Mouse (Mus musculus) hindbrain, embryonic 16.5 days (tissue): ENCODE measurements around the gene Tnp2. TPM values are rescaled to one million over a fixed set of nuclear protein-coding genes. Genes with fewer than 3 reads are reported as not detected.

Experiments
- ATAC-seq: fragments of 200-750 bp; cut with Nextera tagmentation; 2 replicates; pipeline ENCODE4 v1.8.0; 2017; ENCODE audit warnings: moderate TSS enrichment, moderate library complexity
- H3K27ac ChIP-seq: fragments of 300-500 bp; sonication (generic); 2 replicates; pipeline ENCODE4 v1.5.1; 2014; ENCODE audit warnings: low read depth, mild to moderate bottlenecking, control low read depth, low read length, moderate library complexity
- H3K27me3 ChIP-seq: fragments of 300-500 bp; sonication (generic); replicated peaks from 2 replicates; pipeline ENCODE4 v1.6.1; 2014; ENCODE audit warnings: low read length; ENCODE audit not compliant: control insufficient read depth, insufficient read depth
- H3K36me3 ChIP-seq: fragments of 300-500 bp; sonication (generic); 2 replicates; pipeline ENCODE4 v1.6.1; 2014; ENCODE audit warnings: mild to moderate bottlenecking, low read length, moderate library complexity, mixed read lengths; ENCODE audit not compliant: control insufficient read depth, insufficient read depth
- H3K4me1 ChIP-seq: fragments of 300-500 bp; sonication (generic); 2 replicates; pipeline ENCODE4 v1.6.1; 2014; ENCODE audit warnings: low read depth, low read length; ENCODE audit not compliant: control insufficient read depth, insufficient read depth
- H3K4me2 ChIP-seq: fragments of 300-500 bp; sonication (generic); 2 replicates; pipeline ENCODE4 v1.6.1; 2014; ENCODE audit warnings: mild to moderate bottlenecking, low read length, control low read depth, moderate library complexity
- H3K4me3 ChIP-seq: fragments of 300-500 bp; sonication (generic); 2 replicates; pipeline ENCODE4 v1.5.1; 2014; ENCODE audit warnings: mild to moderate bottlenecking, low read length, control low read depth, moderate library complexity
- H3K9ac ChIP-seq: fragments of 300-500 bp; sonication (generic); 2 replicates; pipeline ENCODE4 v1.6.1; 2014; ENCODE audit warnings: low read depth, mild to moderate bottlenecking, control low read depth, low read length, moderate library complexity
- H3K9me3 ChIP-seq: fragments of 300-500 bp; sonication (generic); 2 replicates; pipeline ENCODE4 v1.6.1; 2014; ENCODE audit warnings: mild to moderate bottlenecking, low read length, moderate library complexity; ENCODE audit not compliant: control insufficient read depth
- WGBS: fragments of 180-500 bp; shearing (Covaris S2); extraction: QIAGEN DNeasy Blood & Tissue Kit; methylation state at CpG from one replicate; pipeline ENCODE4 v1.1.7; 2014; 5-methylcytosine and 5-hydroxymethylcytosine counted together
- polyA plus RNA-seq: library from polyadenylated mRNA; unstranded; fragments of >200 nt; fragmentation: Nextera tagmentation; extraction: Ambion mirVana; gene quantifications from 2 replicates; pipeline ENCODE4 v1.2.1, GENCODE M21; 2015

Gene Tnp2
- polyA plus RNA-seq, 1 experiment from 2014 or later = 0.30 TPM

DNA sequence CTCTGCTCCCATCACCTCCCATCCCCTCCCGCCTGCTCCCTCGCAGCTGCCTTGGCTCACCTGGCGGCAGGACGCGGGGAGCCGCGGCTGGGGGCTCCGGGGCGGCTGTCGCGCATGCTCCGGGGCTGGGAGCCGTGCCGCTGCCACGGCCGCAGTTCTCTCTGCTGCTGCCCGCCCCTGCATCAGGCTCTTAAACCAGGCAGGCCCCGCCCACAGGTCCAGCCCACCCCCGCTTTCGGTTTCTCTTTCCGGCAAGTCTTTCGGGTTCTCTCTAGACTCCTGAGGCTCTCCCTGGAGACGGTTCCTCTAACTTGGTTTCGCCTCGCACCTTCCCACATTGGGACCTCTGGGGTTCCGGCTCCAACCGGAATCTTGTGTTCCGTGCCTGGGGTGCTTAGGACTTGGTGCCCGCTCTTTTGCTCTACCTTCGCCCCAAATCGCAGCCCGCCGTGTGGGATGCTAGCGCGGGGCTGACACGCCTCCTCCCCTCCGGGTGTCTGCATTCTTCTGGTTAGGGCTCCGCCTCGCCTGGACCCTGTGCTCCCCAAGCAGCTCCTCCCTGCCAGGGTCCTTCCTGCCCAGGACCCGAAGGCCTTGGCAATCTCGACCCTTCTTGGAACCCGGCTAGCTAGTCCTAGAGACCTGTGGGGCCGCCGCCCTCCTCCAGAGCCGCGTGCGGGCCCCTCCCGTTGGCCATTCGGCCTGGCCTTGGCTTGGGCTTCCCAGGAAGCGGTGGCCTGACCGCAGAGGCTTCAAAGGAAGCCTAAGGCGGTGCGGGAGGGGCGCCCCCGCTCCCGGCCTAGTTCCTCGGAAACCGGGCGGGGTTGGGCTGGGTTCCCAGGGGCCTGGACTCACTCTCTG is 2.9 kb downstream of the Tnp2 start, which contains the start of gene Socs1:
Gene Socs1 (minus strand): TSS at position 166 of the 861 bp plus-strand sequence.
- WGBS = under 1% methylated on average over 55 of the region's 59 CpGs
- Histone ChIP-seq H3K9ac (peak within 1 kb of the TSS; percentile 86), H3K4me2 (peak within 1 kb of the TSS; percentile 99), H3K4me1 (peaks cover 12% of the 10 kb centered on the region), H3K27ac (peak within 1 kb of the TSS; percentile 96), H3K36me3 (no peaks in the 10 kb centered on the region), H3K27me3 (no peaks in the 10 kb centered on the region), H3K4me3 (peak within 1 kb of the TSS; percentile 79), H3K9me3 (no peaks in the 10 kb centered on the region)
- peak; percentile 92 for ATAC-seq

GRCm38 (mm10) chr16:10784793-10785370 is 3.6 kb downstream of the Tnp2 start:
- WGBS = 0% methylated on average over 34 of the region's 55 CpGs
- ATAC-seq = peak; percentile 91
- peak overlapping the region; percentile 79 for H3K4me3 ChIP-seq
- peaks cover 12% of the 10 kb centered on the region for H3K4me1 ChIP-seq
- H3K4me2 ChIP-seq = peak overlapping the region; percentile 99
- H3K9ac ChIP-seq = peak overlapping the region; percentile 86
- no peaks in the 10 kb centered on the region for H3K36me3 ChIP-seq
- no peaks in the 10 kb centered on the region for H3K9me3 ChIP-seq
- peak overlapping the region; percentile 96 for H3K27ac ChIP-seq
- H3K27me3 ChIP-seq = no peaks in the 10 kb centered on the region

- H3K4me2 ChIP-seq = peak overlapping the region; percentile 99
- ATAC-seq = no peak
- WGBS = 2% methylated on average over 81 of the region's 81 CpGs
Observed at GRCm38 (mm10) chr16:10783883-10784792, 4.3 kb downstream of the Tnp2 start.

GRCm38 (mm10) chr16:10783451-10783850 is 5.0 kb downstream of the Tnp2 start:
- Histone ChIP-seq H3K27ac (no peak overlapping the region), H3K4me3 (peak overlapping the region; percentile 79; the same call in 1 of the 2 replicates), H3K9me3 (no peaks in the 10 kb centered on the region), H3K36me3 (no peaks in the 10 kb centered on the region), H3K4me1 (peaks cover 12% of the 10 kb centered on the region), H3K9ac (no peak overlapping the region), H3K4me2 (peak overlapping the region; percentile 99), H3K27me3 (no peaks in the 10 kb centered on the region)
- 76% methylated on average over 8 of the region's 8 CpGs for WGBS
- no peak for ATAC-seq

More at GRCm38 (mm10) chr16:10783883-10784792, 4.3 kb downstream of the Tnp2 start:
- Histone ChIP-seq H3K27me3 (no peaks in the 10 kb centered on the region), H3K4me3 (peak overlapping the region; percentile 79), H3K9ac (peak overlapping the region; percentile 86), H3K9me3 (no peaks in the 10 kb centered on the region), H3K27ac (peak overlapping the region; percentile 96), H3K4me1 (peaks cover 12% of the 10 kb centered on the region), H3K36me3 (no peaks in the 10 kb centered on the region)

GRCm38 (mm10) chr16:10783152-10783434 is 5.4 kb downstream of the Tnp2 start:
- H3K9ac ChIP-seq = peak overlapping the region; percentile 25; the same call in 1 of the 2 replicates

DNA sequence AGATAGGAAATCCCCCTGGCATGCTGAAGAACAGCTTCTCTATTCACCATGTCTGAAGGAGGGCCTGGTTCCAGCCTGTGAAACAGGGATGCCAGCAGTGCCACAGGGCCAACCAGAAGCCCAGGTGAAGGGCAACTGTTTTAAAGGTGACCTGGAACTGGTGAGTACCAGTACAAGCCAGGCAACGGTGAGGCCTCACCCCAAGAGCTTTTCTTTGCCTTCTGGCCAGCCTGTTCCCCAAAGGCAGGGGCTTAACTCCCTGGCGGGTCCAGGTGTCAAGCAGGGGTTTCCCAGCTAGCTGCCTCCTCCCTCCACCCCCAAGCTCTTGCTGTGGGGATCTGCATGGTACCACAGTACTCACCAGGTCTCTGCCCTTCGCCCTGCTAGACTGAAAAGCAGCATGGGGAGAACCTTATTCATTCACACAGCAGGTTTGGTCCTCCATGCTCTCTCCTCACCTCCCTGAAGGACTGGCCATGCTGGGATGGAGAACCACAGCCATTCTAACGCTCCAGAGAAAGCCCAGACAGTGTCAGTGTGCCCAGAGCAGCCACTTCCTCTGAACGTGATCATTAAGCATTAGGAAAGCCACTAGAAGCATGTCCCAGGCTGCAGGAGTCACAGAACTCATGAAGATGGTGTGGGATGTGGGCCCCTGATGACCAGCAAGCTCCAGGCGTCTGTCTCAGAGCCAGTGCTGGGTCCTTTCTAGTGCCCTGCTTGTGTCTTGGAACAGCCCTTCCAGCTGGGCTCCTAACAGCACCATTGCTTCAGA is 5.9 kb downstream of the Tnp2 start:
- peak overlapping the region; percentile 25; the same call in 1 of the 2 replicates for H3K9ac ChIP-seq
- H3K36me3 ChIP-seq = no peaks in the 10 kb centered on the region
- H3K4me3 ChIP-seq = no peak overlapping the region; the same call in 1 of the 2 replicates
- peaks cover 12% of the 10 kb centered on the region for H3K4me1 ChIP-seq
- 47% methylated on average over 6 of the region's 6 CpGs for WGBS
- H3K27me3 ChIP-seq = no peaks in the 10 kb centered on the region
- no peaks in the 10 kb centered on the region for H3K9me3 ChIP-seq
- H3K4me2 ChIP-seq = peak overlapping the region; percentile 99
- H3K27ac ChIP-seq = no peak overlapping the region
- no peak for ATAC-seq

More at GRCm38 (mm10) chr16:10783152-10783434, 5.4 kb downstream of the Tnp2 start:
- Histone ChIP-seq H3K36me3 (no peaks in the 10 kb centered on the region), H3K27ac (no peak overlapping the region), H3K4me1 (peaks cover 12% of the 10 kb centered on the region), H3K4me2 (peak overlapping the region; percentile 99), H3K27me3 (no peaks in the 10 kb centered on the region), H3K4me3 (no peak overlapping the region), H3K9me3 (no peaks in the 10 kb centered on the region)
- ATAC-seq = no peak
- 55% methylated on average over 1 of the region's 1 CpGs for WGBS

- WGBS = 45% methylated on average over 9 of the region's 9 CpGs
- Histone ChIP-seq H3K4me1 (peaks cover 12% of the 10 kb centered on the region), H3K27ac (no peak overlapping the region), H3K9me3 (no peaks in the 10 kb centered on the region), H3K9ac (no peak overlapping the region), H3K4me2 (no peak overlapping the region; the same call in 1 of the 2 replicates), H3K36me3 (no peaks in the 10 kb centered on the region), H3K4me3 (no peak overlapping the region), H3K27me3 (no peaks in the 10 kb centered on the region)
- ATAC-seq = no peak
Observed at GRCm38 (mm10) chr16:10781862-10782371, 6.5 kb downstream of the Tnp2 start.

GRCm38 (mm10) chr16:10780631-10781120 is 7.8 kb downstream of the Tnp2 start:
- Histone ChIP-seq H3K27ac (no peak overlapping the region), H3K9me3 (no peaks in the 10 kb centered on the region), H3K27me3 (no peaks in the 10 kb centered on the region), H3K4me3 (no peak overlapping the region), H3K9ac (no peak overlapping the region), H3K4me2 (no peak overlapping the region), H3K36me3 (no peaks in the 10 kb centered on the region), H3K4me1 (peaks cover 7% of the 10 kb centered on the region)
- WGBS = 88% methylated on average over 5 of the region's 5 CpGs
- no peak for ATAC-seq
